Mouse (Mus musculus) liver, embryonic 13.5 days (tissue): ENCODE results near the gene Adarb2. TPM values are rescaled to one million over a fixed set of nuclear protein-coding genes. Genes with fewer than 3 reads are reported as not detected.

Experiments used
- ATAC-seq: fragments of 200-750 bp; cut with Nextera tagmentation; 2 replicates; pipeline ENCODE4 v1.8.0; 2017; ENCODE audit warnings: low read depth, mild to moderate bottlenecking, moderate number of reproducible peaks, moderate library complexity
- DNase-seq: peaks from one replicate; pipeline ENCODE4 v3.0.0; 2022
- H3K27ac ChIP-seq: fragments of 300-500 bp; sonication (generic); 2 replicates; pipeline ENCODE4 v1.5.1; 2015; ENCODE audit warnings: moderate library complexity, mild to moderate bottlenecking, inconsistent platforms
- H3K27me3 ChIP-seq: fragments of 300-500 bp; sonication (generic); 2 replicates; pipeline ENCODE4 v1.6.1; 2015; ENCODE audit warnings: mild to moderate bottlenecking, inconsistent platforms
- H3K36me3 ChIP-seq: fragments of 300-500 bp; sonication (generic); 2 replicates; pipeline ENCODE4 v1.6.1; 2015; ENCODE audit warnings: mild to moderate bottlenecking, inconsistent platforms
- H3K4me1 ChIP-seq: fragments of 300-500 bp; sonication (generic); replicated peaks from 2 replicates; pipeline ENCODE4 v1.6.1; 2015; ENCODE audit warnings: inconsistent platforms
- H3K4me2 ChIP-seq: fragments of 300-500 bp; sonication (generic); 2 replicates; pipeline ENCODE4 v1.6.1; 2015; ENCODE audit warnings: inconsistent platforms, mild to moderate bottlenecking, moderate library complexity
- H3K4me3 ChIP-seq: fragments of 300-500 bp; sonication (generic); replicated peaks from 2 replicates; pipeline ENCODE4 v1.5.1; 2015; ENCODE audit warnings: mild to moderate bottlenecking, inconsistent platforms
- H3K9ac ChIP-seq: fragments of 300-500 bp; sonication (generic); 2 replicates; pipeline ENCODE4 v1.6.1; 2015; ENCODE audit warnings: mild to moderate bottlenecking, inconsistent platforms
- H3K9me3 ChIP-seq: fragments of 300-500 bp; sonication (generic); replicated peaks from 2 replicates; pipeline ENCODE4 v1.6.1; 2016; ENCODE audit warnings: inconsistent platforms
- WGBS: fragments of 180-500 bp; shearing (Covaris S2); methylation state at CpG from one replicate; pipeline ENCODE4 v1.1.7; 2015; ENCODE audit not compliant: insufficient replicate concordance; 5-methylcytosine and 5-hydroxymethylcytosine counted together
- polyA plus RNA-seq: library from polyadenylated mRNA; unstranded; fragments of >200 nt; fragmentation: Nextera tagmentation; extraction: Ambion mirVana; gene quantifications from 2 replicates; pipeline ENCODE4 v1.2.1, GENCODE M21; 2015

Gene Adarb2
- polyA plus RNA-seq, 1 experiment from 2014 or later = 0.18 TPM

- H3K4me1 ChIP-seq = no peaks in the 10 kb centered on the region
- H3K4me2 ChIP-seq = no peak overlapping the region
- H3K27ac ChIP-seq = no peak overlapping the region
- no peaks in the 10 kb centered on the region for H3K27me3 ChIP-seq
- ATAC-seq = no peak
- 46% methylated on average over 5 of the region's 5 CpGs for WGBS
- no peaks in the 10 kb centered on the region for H3K9me3 ChIP-seq
- H3K9ac ChIP-seq = no peak overlapping the region
- H3K4me3 ChIP-seq = no peak overlapping the region
- DNase-seq = no peak
- H3K36me3 ChIP-seq = no peaks in the 10 kb centered on the region
Measured at GRCm38 (mm10) chr13:8316347-8317141, 113.9 kb downstream of the Adarb2 start.

DNA sequence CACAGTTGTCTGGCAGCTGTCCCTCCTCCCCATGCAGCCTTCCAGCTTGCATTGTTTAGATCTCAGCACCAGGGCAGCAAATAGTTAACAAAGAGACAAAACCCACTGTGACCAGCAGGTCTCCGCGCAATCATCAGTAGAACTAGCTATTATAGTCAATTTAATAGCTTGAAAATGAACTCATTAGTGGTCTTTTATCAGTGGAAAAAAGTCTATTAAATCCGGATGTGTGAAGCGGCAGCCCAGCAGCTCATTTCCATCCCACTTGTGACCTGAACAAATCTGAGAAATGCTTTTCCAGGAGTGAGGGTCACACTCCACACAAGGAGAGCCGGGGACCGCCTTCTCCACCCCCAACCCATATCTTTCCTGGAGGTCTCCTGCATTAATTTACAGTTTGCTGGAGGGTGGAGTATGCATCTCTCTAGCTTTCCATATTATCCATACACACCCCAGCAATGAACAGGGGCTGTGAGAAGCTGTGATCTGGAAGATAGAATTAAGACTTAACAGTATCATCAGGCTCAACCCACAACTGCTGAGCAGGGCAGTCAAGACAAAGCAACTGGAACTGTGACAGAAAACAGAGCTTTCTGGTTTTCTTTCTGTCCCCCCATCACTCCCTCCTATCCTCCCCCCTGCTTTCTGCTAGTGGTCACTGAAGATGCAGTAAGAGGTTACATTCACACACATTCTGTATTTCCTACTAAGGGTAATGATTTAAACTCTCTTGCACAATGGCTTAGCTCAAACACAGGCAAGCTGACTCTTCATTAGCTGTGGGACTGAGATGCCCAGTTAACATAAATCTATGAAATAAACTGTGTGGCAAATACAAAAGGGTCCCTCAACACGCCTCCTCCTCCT lies 131.2 kb downstream of the Adarb2 start:
- Histone ChIP-seq H3K4me2 (no peak overlapping the region), H3K36me3 (no peaks in the 10 kb centered on the region), H3K27ac (no peak overlapping the region), H3K4me3 (no peak overlapping the region), H3K27me3 (no peaks in the 10 kb centered on the region), H3K9ac (no peak overlapping the region), H3K9me3 (no peaks in the 10 kb centered on the region), H3K4me1 (no peaks in the 10 kb centered on the region)
- WGBS = 52% methylated on average over 7 of the region's 7 CpGs
- ATAC-seq (no peak), DNase-seq (no peak)

DNA sequence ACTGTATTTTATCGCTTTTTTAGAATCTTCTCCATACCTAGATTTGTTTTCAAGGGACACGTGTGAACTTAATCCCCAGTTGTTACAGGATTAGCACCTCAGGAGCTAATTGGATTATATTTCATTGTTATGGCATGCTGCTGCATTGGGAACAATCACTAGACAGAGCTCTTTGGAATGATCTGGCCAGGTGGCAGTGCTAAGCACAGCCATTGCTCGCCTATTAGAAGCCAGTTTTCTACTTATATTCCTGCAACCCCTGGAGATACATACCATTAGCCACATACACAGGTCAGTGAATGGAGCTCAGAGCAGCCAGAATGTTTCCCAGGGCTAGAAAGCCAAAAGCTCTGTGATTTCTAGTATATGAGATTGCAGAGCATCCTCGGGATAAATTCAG lies 131.9 kb downstream of the Adarb2 start:
- Histone ChIP-seq H3K4me2 (no peak overlapping the region), H3K9ac (no peak overlapping the region), H3K36me3 (no peaks in the 10 kb centered on the region), H3K4me3 (no peak overlapping the region), H3K4me1 (no peaks in the 10 kb centered on the region), H3K9me3 (no peaks in the 10 kb centered on the region), H3K27me3 (no peaks in the 10 kb centered on the region), H3K27ac (no peak overlapping the region)
- DNase-seq (no peak), ATAC-seq (no peak)
- 44% methylated on average over 4 of the region's 4 CpGs for WGBS

- Histone ChIP-seq H3K4me1 (no peaks in the 10 kb centered on the region), H3K4me3 (no peak overlapping the region), H3K9ac (no peak overlapping the region), H3K9me3 (no peaks in the 10 kb centered on the region), H3K36me3 (no peaks in the 10 kb centered on the region), H3K27me3 (no peaks in the 10 kb centered on the region), H3K4me2 (no peak overlapping the region), H3K27ac (no peak overlapping the region)
- 68% methylated on average over 5 of the region's 5 CpGs for WGBS
- no peak for ATAC-seq
- no peak for DNase-seq
Measured at GRCm38 (mm10) chr13:8341086-8341807, 138.6 kb downstream of the Adarb2 start.

DNA sequence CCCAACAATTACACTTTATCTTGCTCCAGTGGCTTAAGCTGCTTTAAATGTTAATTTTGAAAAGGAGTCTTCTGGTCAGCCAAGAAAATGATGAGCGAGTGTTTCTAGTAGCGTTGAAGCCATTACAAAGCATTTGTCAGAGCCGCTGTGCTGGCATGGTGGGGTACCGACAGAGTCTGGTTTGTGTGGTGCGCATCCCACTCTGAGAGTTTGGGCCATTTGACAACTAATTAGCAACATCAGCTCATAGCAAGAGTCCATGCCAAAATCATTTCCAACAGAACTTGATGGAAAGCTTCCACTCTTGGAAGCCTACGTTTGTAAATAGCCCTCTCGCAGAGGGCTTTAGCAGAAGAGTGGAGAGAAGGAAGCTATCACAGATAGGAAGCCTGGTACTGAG lies 144.5 kb downstream of the Adarb2 start:
- WGBS = 64% methylated on average over 7 of the region's 7 CpGs
- ATAC-seq = no peak
- H3K4me2 ChIP-seq = no peak overlapping the region

GRCm38 (mm10) chr13:8352341-8352740 lies 149.7 kb downstream of the Adarb2 start:
- Histone ChIP-seq H3K27me3 (no peaks in the 10 kb centered on the region), H3K36me3 (no peaks in the 10 kb centered on the region), H3K9me3 (no peaks in the 10 kb centered on the region), H3K4me1 (no peaks in the 10 kb centered on the region), H3K9ac (no peak overlapping the region), H3K4me2 (no peak overlapping the region), H3K4me3 (no peak overlapping the region), H3K27ac (no peak overlapping the region)
- no peak for DNase-seq
- ATAC-seq = no peak

More for the DNA sequence above, 144.5 kb downstream of the Adarb2 start:
- Histone ChIP-seq H3K9me3 (no peaks in the 10 kb centered on the region), H3K27ac (no peak overlapping the region), H3K36me3 (no peaks in the 10 kb centered on the region), H3K9ac (no peak overlapping the region), H3K4me3 (no peak overlapping the region), H3K27me3 (no peaks in the 10 kb centered on the region), H3K4me1 (no peaks in the 10 kb centered on the region)
- no peak for DNase-seq

DNA sequence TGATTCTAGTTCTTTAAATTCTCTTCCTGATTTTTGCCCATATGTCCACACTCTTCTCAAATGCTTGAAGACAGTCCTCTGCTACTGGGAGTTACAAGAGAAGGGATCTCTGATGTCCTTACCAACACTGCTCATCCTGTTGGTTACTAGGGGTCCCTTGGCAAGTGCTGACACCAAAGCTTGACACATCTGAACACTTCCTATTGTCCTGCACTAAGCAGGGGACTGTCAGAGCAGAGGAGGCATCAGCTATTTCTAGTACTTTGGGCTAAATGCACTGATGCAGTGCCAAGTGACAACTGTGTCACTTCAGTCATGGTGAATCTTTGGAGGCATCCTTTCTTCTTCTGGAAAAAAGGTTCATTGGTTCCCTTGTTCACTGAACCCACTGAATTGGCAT lies 150.3 kb downstream of the Adarb2 start:
- ATAC-seq (no peak), DNase-seq (no peak)
- H3K36me3 ChIP-seq = no peaks in the 10 kb centered on the region
- no peaks in the 10 kb centered on the region for H3K27me3 ChIP-seq
- H3K4me1 ChIP-seq = no peaks in the 10 kb centered on the region
- H3K4me3 ChIP-seq = no peak overlapping the region
- no peak overlapping the region for H3K4me2 ChIP-seq
- H3K27ac ChIP-seq = no peak overlapping the region
- no peaks in the 10 kb centered on the region for H3K9me3 ChIP-seq
- no peak overlapping the region for H3K9ac ChIP-seq

DNA sequence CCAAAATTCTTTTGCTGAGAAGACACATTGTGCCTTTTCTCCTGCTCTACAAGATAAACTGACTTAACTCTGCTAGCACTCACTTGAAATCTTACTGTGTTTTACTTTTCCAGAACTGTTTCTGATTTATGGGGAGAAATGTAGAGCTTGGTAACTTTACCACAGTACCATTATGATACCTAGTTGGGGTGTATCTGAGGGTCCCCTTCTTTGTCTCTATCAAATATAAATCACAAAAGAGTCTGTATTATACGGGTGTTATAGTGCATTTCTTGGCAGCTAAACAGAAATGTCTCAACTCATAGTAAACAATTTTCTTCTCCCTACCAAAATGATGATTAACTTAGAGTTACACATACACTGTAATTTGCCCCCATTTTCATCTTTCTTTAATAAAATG lies 162.9 kb downstream of the Adarb2 start:
- Histone ChIP-seq H3K9ac (no peak overlapping the region), H3K4me1 (no peaks in the 10 kb centered on the region), H3K27me3 (no peaks in the 10 kb centered on the region), H3K27ac (no peak overlapping the region), H3K36me3 (no peaks in the 10 kb centered on the region), H3K9me3 (no peaks in the 10 kb centered on the region), H3K4me2 (no peak overlapping the region), H3K4me3 (no peak overlapping the region)
- DNase-seq (no peak), ATAC-seq (no peak)
- WGBS = 63% methylated on average over 1 of the region's 1 CpGs

GRCm38 (mm10) chr13:8366087-8366486 lies 163.4 kb downstream of the Adarb2 start:
- Histone ChIP-seq H3K27me3 (no peaks in the 10 kb centered on the region), H3K36me3 (no peaks in the 10 kb centered on the region), H3K4me1 (no peaks in the 10 kb centered on the region), H3K9me3 (no peaks in the 10 kb centered on the region), H3K27ac (no peak overlapping the region), H3K4me3 (no peak overlapping the region), H3K9ac (no peak overlapping the region), H3K4me2 (no peak overlapping the region)
- ATAC-seq (no peak), DNase-seq (no peak)
- 63% methylated on average over 4 of the region's 4 CpGs for WGBS

GRCm38 (mm10) chr13:8369868-8370387 lies 167.3 kb downstream of the Adarb2 start:
- Histone ChIP-seq H3K4me2 (no peak overlapping the region), H3K4me1 (no peaks in the 10 kb centered on the region), H3K36me3 (no peaks in the 10 kb centered on the region), H3K27ac (no peak overlapping the region), H3K9me3 (no peaks in the 10 kb centered on the region), H3K27me3 (no peaks in the 10 kb centered on the region), H3K4me3 (no peak overlapping the region), H3K9ac (no peak overlapping the region)
- no peak for DNase-seq
- no peak for ATAC-seq
- 66% methylated on average over 7 of the region's 7 CpGs for WGBS

DNA sequence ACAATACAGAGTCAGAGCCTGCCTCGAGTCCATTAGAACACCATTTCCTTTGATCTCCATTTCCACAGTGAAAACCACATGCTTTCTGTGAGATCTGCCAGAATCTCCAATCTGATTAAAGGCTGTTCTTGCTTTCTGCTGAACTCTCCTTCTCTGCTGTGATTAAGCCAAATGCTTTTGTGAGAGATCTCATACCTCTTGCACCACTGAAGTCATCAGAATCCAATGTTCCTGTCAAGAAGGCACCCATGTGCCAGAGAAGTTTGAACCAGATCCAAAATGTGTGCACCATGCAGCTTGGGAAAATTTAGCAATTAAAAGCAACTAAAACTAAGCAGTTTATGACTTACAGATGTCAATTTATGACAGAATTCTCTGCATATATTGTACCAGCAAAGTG lies 185.9 kb downstream of the Adarb2 start:
- ATAC-seq (no peak), DNase-seq (no peak)
- H3K9ac ChIP-seq = no peak overlapping the region
- no peak overlapping the region for H3K4me3 ChIP-seq
- WGBS = 33% methylated on average over 1 of the region's 1 CpGs
- no peaks in the 10 kb centered on the region for H3K36me3 ChIP-seq
- H3K9me3 ChIP-seq = no peaks in the 10 kb centered on the region
- H3K27ac ChIP-seq = no peak overlapping the region
- no peaks in the 10 kb centered on the region for H3K27me3 ChIP-seq
- H3K4me1 ChIP-seq = no peaks in the 10 kb centered on the region
- H3K4me2 ChIP-seq = no peak overlapping the region
